Mouse (Mus musculus): ENCODE measurements around the gene Col1a2. TPM values are rescaled to one million over a fixed set of nuclear protein-coding genes. Genes with fewer than 3 reads are reported as not detected.

Col1a2 gene
- polyA plus RNA-seq, 1 experiment from 2014 or later, result 469 TPM

- H3K27me3 ChIP-seq, result no peaks in the 10 kb centered on the region
- no peaks in the 10 kb centered on the region for H3K4me1 ChIP-seq (replicated peaks)
- no peak overlapping the region for H3K27ac ChIP-seq
- H3K9ac ChIP-seq, result no peak overlapping the region
- H3K4me2 ChIP-seq, result no peak overlapping the region
- 64% methylated on average over 3 of the region's 3 CpGs for WGBS
- H3K36me3 ChIP-seq, result no peaks in the 10 kb centered on the region
- no peak overlapping the region for H3K4me3 ChIP-seq
- H3K9me3 ChIP-seq (replicated peaks), result no peaks in the 10 kb centered on the region
- no peak for ATAC-seq (replicated peaks; ENCODE audit: insufficient number of reproducible peaks, insufficient read depth, low FRiP score, low read depth)
Observed at GRCm38 (mm10) chr6:4521031-4521430, 16.4 kb downstream of the Col1a2 start.

GRCm38 (mm10) chr6:4528439-4528838 is 23.8 kb downstream of the Col1a2 start:
- Histone ChIP-seq H3K9me3 (replicated peaks) (no peaks in the 10 kb centered on the region), H3K27ac (no peak overlapping the region), H3K4me2 (no peak overlapping the region), H3K4me1 (replicated peaks) (no peaks in the 10 kb centered on the region), H3K27me3 (no peaks in the 10 kb centered on the region), H3K4me3 (no peak overlapping the region), H3K36me3 (peaks cover 7% of the 10 kb centered on the region; the same call in 1 of the 2 replicates), H3K9ac (no peak overlapping the region)
- WGBS, result 90% methylated on average over 7 of the region's 7 CpGs
- no peak for ATAC-seq (replicated peaks; ENCODE audit: insufficient number of reproducible peaks, insufficient read depth, low FRiP score, low read depth)

DNA sequence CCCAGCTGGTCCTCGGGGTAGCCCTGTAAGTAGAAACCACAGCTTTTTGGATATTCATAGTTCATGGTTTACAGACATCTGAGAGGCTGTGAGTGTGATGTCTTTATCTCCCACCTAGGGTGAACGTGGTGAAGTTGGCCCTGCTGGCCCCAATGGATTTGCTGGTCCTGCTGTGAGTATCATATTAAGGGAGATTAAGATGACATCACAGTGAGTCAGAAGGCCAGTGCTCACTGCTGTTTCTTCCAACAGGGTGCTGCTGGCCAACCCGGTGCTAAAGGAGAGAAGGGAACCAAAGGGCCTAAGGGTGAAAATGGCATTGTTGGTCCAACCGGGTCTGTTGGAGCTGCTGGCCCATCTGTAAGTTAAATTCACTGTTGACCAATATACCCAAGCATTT is 26.4 kb downstream of the Col1a2 start:
- no peak for ATAC-seq (replicated peaks; ENCODE audit: insufficient number of reproducible peaks, insufficient read depth, low FRiP score, low read depth)
- no peak overlapping the region for H3K4me3 ChIP-seq
- H3K9me3 ChIP-seq (replicated peaks), result no peaks in the 10 kb centered on the region
- no peak overlapping the region for H3K27ac ChIP-seq
- WGBS, result 67% methylated on average over 4 of the region's 4 CpGs
- H3K4me1 ChIP-seq (replicated peaks), result no peaks in the 10 kb centered on the region
- H3K27me3 ChIP-seq, result no peaks in the 10 kb centered on the region
- H3K9ac ChIP-seq, result no peak overlapping the region
- peaks cover 11% of the 10 kb centered on the region for H3K36me3 ChIP-seq
- no peak overlapping the region for H3K4me2 ChIP-seq

DNA sequence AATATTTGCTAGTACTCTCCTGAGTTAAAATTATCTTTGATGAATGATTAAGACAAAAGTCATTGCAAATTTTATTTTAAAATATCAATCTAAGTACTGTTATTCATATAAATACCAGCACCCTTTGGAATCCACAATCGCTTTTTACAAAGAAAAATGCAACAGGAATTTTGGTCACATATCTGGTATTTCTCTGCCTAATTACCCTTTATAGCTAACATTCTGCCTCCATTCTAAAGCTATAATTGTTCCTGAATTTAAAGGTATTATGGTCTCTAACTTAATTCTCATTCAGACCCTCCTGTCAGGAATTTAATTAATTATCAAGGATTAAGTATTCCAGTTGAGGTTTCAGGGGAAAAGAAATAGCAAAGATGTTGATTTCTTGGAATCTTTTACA is 28.3 kb downstream of the Col1a2 start:
- H3K36me3 ChIP-seq, result peaks cover 15% of the 10 kb centered on the region
- no peak for ATAC-seq (replicated peaks; ENCODE audit: insufficient number of reproducible peaks, insufficient read depth, low FRiP score, low read depth)

DNA sequence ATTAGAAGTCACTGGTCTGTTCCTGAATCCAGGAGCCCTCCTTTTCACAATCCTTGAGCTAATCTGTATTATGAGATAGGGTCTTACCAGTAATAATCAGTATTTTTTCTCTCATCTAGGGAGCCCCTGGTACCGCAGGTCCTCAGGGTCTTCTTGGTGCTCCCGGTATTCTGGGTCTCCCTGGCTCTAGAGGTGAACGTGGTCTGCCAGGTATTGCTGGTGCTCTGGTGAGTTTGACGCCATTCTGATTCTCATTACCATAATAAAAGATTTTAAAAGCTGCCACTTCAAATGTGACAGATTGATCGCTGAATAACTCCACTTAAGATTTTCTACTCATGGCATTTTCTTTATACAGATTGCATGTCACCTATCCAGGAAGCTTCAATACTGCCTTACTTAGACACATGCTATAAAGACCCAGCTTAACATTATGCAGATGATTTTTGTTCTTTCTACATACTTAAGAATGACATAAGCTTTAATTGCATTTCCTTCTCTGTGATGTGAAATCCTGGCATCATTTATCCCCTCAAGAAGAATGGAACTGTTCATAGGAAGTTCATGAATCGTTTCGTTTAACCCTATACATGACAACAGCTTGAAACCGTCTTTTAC is 30.0 kb downstream of the Col1a2 start:
- H3K36me3 ChIP-seq, result peaks cover 8% of the 10 kb centered on the region
- ATAC-seq (replicated peaks; ENCODE audit: insufficient number of reproducible peaks, insufficient read depth, low FRiP score, low read depth), result no peak
- WGBS, result 82% methylated on average over 8 of the region's 8 CpGs

More for the DNA sequence above, 28.3 kb downstream of the Col1a2 start:
- Histone ChIP-seq H3K27me3 (no peaks in the 10 kb centered on the region), H3K4me2 (no peak overlapping the region), H3K4me1 (replicated peaks) (no peaks in the 10 kb centered on the region), H3K9me3 (replicated peaks) (no peaks in the 10 kb centered on the region), H3K9ac (no peak overlapping the region), H3K4me3 (no peak overlapping the region), H3K27ac (no peak overlapping the region)
- 82% methylated on average over 1 of the region's 1 CpGs for WGBS

DNA sequence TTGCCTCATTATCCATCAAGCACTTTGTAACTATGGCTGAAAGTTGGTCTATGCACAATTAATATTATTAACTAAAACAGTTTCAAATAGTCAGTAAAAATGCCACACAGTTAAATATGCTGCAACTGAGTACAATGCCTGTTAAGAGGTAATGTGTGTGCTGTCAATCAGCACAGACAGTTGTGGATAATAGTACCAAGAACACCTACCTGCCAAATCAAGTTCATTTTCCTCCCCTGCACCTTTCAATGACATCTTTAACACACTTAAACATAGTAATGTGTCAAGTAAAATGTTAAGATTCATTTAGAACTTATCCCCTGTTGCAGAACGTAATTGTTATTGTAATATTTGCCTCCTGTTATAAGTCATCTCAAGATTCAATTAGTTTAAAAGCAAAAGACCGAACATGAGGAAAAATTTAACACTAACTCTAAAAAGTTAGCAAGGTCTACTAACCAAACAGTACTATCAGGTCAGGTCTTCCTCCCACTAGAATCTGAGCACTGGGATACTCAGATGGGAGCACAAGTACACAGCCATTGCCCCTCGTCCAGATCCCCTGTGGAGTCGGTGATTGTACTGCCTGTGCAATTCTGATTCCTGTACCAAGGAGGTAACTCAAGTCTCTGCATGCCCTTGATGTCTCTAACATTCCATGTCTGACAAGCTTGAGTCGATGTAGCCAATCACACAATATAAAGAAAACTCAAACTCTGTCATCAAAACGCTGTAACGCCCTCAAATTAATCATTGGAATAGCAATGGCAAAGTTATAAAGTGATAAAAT is 37.5 kb downstream of the Col1a2 start:
- Histone ChIP-seq H3K27me3 (no peaks in the 10 kb centered on the region), H3K4me2 (no peak overlapping the region), H3K36me3 (no peaks in the 10 kb centered on the region), H3K9me3 (replicated peaks) (no peaks in the 10 kb centered on the region), H3K4me1 (replicated peaks) (no peaks in the 10 kb centered on the region), H3K27ac (no peak overlapping the region), H3K4me3 (no peak overlapping the region), H3K9ac (no peak overlapping the region)
- WGBS, result 77% methylated on average over 7 of the region's 7 CpGs
- ATAC-seq (replicated peaks; ENCODE audit: insufficient number of reproducible peaks, insufficient read depth, low FRiP score, low read depth), result no peak

More for the DNA sequence above, 30.0 kb downstream of the Col1a2 start:
- Histone ChIP-seq H3K4me2 (no peak overlapping the region), H3K9ac (no peak overlapping the region), H3K4me1 (replicated peaks) (no peaks in the 10 kb centered on the region), H3K4me3 (no peak overlapping the region), H3K9me3 (replicated peaks) (no peaks in the 10 kb centered on the region), H3K27ac (no peak overlapping the region), H3K27me3 (no peaks in the 10 kb centered on the region)

DNA sequence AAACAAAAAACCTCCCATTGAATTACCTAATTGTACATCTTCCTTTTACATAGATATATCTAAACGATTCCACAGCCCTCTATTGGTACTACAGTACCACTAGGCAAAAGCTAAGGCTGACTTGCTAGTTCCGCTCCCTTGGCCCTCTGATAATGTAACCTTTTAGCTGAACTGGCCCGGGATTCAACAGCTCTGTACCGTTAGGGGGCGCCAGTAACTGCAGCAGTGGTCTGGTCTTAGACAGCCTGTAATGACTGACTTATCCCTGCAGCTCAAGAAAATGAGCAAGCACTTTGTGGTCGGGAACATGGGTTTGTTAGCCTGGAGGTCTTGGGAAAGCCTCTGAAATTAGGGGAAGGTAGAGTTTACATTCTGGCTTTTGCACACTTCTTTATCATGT is 39.9 kb downstream of the Col1a2 start:
- Histone ChIP-seq H3K27me3 (no peaks in the 10 kb centered on the region), H3K9ac (no peak overlapping the region), H3K36me3 (no peaks in the 10 kb centered on the region), H3K27ac (no peak overlapping the region), H3K9me3 (replicated peaks) (no peaks in the 10 kb centered on the region), H3K4me2 (no peak overlapping the region), H3K4me3 (no peak overlapping the region), H3K4me1 (replicated peaks) (no peaks in the 10 kb centered on the region)
- ATAC-seq (replicated peaks; ENCODE audit: insufficient number of reproducible peaks, insufficient read depth, low FRiP score, low read depth), result no peak
- 46% methylated on average over 6 of the region's 6 CpGs for whole genome bisulfite sequencing

GRCm38 (mm10) chr6:4545727-4546126 is 41.1 kb downstream of the Col1a2 start:
- no peak overlapping the region for H3K9ac ChIP-seq

DNA sequence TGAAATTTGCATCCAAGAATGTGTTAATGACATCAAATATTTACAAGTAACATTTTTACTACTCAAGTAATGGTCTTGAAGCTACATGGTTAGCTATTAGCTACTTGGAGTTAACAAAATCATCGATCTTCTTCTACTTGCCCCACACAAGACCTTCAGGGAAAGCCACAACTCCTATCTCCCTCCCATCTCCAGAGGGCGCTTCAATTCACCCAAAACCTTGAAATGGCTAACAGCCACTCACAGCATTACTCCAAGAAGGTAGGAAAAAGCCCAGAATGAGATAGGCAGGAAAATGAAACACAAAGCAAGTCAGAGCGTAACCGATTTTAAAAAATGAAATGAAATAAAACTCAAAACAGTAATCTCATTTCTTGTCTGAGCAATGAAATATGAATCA is 44.3 kb downstream of the Col1a2 start:
- H3K27ac ChIP-seq, result no peak overlapping the region
- no peaks in the 10 kb centered on the region for H3K27me3 ChIP-seq
- no peak overlapping the region for H3K9ac ChIP-seq
- WGBS, result 59% methylated on average over 4 of the region's 4 CpGs
- no peak for ATAC-seq (replicated peaks; ENCODE audit: insufficient number of reproducible peaks, insufficient read depth, low FRiP score, low read depth)
- H3K4me1 ChIP-seq (replicated peaks), result no peaks in the 10 kb centered on the region
- no peak overlapping the region for H3K4me3 ChIP-seq
- H3K9me3 ChIP-seq (replicated peaks), result no peaks in the 10 kb centered on the region
- H3K4me2 ChIP-seq, result no peak overlapping the region
- H3K36me3 ChIP-seq, result no peaks in the 10 kb centered on the region

More at GRCm38 (mm10) chr6:4545727-4546126, 41.1 kb downstream of the Col1a2 start:
- Histone ChIP-seq H3K27ac (no peak overlapping the region), H3K4me1 (replicated peaks) (no peaks in the 10 kb centered on the region), H3K4me3 (0 out of 2 replicates have a peak overlapping the region, but pooled peaks have one; percentile 14), H3K9me3 (replicated peaks) (no peaks in the 10 kb centered on the region), H3K27me3 (no peaks in the 10 kb centered on the region), H3K4me2 (peak overlapping the region; percentile 50), H3K36me3 (no peaks in the 10 kb centered on the region)
- WGBS, result 19% methylated on average over 8 of the region's 8 CpGs
- no peak for ATAC-seq (replicated peaks; ENCODE audit: insufficient number of reproducible peaks, insufficient read depth, low FRiP score, low read depth)

DNA sequence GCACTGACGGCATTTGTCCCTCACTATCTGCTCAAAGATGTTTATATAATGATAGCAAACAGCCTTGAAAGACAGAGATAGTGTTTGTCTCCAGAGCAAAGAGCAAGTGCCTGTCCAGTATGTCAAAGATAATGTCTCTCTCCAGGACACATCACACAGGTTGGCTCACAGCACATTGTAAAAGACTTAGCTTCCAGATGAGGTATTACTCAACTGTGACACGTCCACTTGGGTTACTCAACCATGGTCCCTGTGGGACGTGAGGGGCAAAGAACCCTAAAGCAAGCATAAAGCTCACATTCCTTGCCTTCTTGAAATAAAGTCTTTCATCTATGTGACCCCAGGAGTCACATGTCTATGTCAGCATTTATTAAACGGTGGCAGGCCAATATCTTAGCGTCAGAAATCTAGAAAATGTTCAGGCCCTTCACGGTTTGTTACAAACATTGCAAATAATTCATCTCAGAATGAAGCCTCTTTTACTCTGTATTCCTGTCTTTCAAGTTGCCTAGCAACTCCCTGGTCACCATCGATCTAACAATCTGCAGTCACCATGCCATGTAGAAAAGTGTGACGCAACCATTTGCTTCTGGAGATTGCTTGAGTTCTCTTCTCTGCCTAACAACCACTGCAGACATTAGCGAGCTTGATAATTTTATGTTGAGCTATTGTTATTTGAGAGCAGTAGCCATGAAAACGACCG is 45.4 kb downstream of the Col1a2 start:
- H3K4me3 ChIP-seq, result no peak overlapping the region
- H3K27ac ChIP-seq, result no peak overlapping the region
- no peaks in the 10 kb centered on the region for H3K4me1 ChIP-seq (replicated peaks)
- no peaks in the 10 kb centered on the region for H3K27me3 ChIP-seq
- no peaks in the 10 kb centered on the region for H3K9me3 ChIP-seq (replicated peaks)
- WGBS, result 49% methylated on average over 11 of the region's 11 CpGs
- ATAC-seq (replicated peaks; ENCODE audit: insufficient number of reproducible peaks, insufficient read depth, low FRiP score, low read depth), result no peak
- no peak overlapping the region for H3K4me2 ChIP-seq
- H3K36me3 ChIP-seq, result no peaks in the 10 kb centered on the region
- H3K9ac ChIP-seq, result no peak overlapping the region

DNA sequence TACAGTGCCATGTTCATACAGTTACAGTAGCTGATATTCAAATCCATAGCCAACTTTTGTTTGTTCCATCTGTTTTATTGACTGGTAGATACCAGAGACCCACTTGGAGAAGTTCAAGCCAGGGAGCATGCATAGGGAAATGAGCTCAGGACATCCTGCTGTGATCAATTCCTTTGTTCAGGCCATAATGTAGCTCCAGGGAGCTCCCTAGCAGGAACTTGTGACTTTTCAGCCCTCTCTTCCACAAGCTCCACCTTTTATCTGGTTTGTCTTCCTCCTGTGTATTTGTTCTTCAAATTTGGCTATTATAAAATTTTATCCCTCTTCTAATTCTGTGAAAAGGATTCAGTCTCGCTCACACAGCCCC is 45.9 kb downstream of the Col1a2 start:
- ATAC-seq (replicated peaks; ENCODE audit: insufficient number of reproducible peaks, insufficient read depth, low FRiP score, low read depth), result no peak
- no peaks in the 10 kb centered on the region for H3K36me3 ChIP-seq
- no peaks in the 10 kb centered on the region for H3K9me3 ChIP-seq (replicated peaks)
- H3K27me3 ChIP-seq, result no peaks in the 10 kb centered on the region
- no peak overlapping the region for H3K9ac ChIP-seq
- 80% methylated on average over 1 of the region's 1 CpGs for WGBS
- H3K4me3 ChIP-seq, result no peak overlapping the region
- no peak overlapping the region for H3K27ac ChIP-seq
- no peaks in the 10 kb centered on the region for H3K4me1 ChIP-seq (replicated peaks)
- no peak overlapping the region for H3K4me2 ChIP-seq
